Mouse (Mus musculus) layer of hippocampus, adult 8-10 months (tissue): ENCODE measurements around the gene Tmem45b. TPM values are rescaled to one million over a fixed set of nuclear protein-coding genes. Genes with fewer than 3 reads are reported as not detected.

Source experiments
- DNase-seq, 2 experiments: peaks; one replicate each; pipeline ENCODE4 v3.0.0; 2022; ENCODE audit warnings: low spot score in 2 of 2
- total RNA-seq, 4 experiments: library from RNA; stranded (reverse); gene quantifications; 2 replicates each; pipeline ENCODE4 v1.2.4; 2022

The Tmem45b gene
- total RNA-seq, 4 experiments from 2014 or later = not detected

GRCm38 (mm10) chr9:31404311-31404710 is 60.0 kb downstream of the Tmem45b start:
- DNase-seq = no peak

GRCm38 (mm10) chr9:31400441-31400840 is 63.8 kb downstream of the Tmem45b start:
- peak in 1 of 2 experiments; percentile 60 for DNase-seq

- DNase-seq = no peak
Observed at GRCm38 (mm10) chr9:31387206-31387605, 77.1 kb downstream of the Tmem45b start.

- DNase-seq = peak in 1 of 2 experiments; percentile 17
Observed at GRCm38 (mm10) chr9:31386368-31387180, 77.7 kb downstream of the Tmem45b start.

- DNase-seq = peak; percentile 89 to 91
Observed at GRCm38 (mm10) chr9:31385947-31386354, 78.3 kb downstream of the Tmem45b start, which contains the start of gene Nfrkb. TSS of gene Nfrkb (plus strand) at chr9:31386192.

- no peak for DNase-seq
Observed at GRCm38 (mm10) chr9:31385500-31385869, 78.8 kb downstream of the Tmem45b start.

- DNase-seq = no peak
Observed at GRCm38 (mm10) chr9:31384786-31385499, 79.3 kb downstream of the Tmem45b start.

GRCm38 (mm10) chr9:31376661-31377060 is 87.6 kb downstream of the Tmem45b start:
- no peak for DNase-seq

Other genes starting within 250 kb of the Tmem45b start
- 10 to 100 TPM; 18.4 to 23.5 (median 20.3) TPM for gene Prdm10, start 183.9 kb downstream of the Tmem45b start, total RNA-seq
- gene Nfrkb, start 78.3 kb downstream of the Tmem45b start, total RNA-seq = 10 to 100 TPM; 32.5 to 41.1 (median 37.9) TPM